Mouse (Mus musculus) brain, embryonic 14.5 days (tissue): Measurements from ENCODE around the gene Sbk3.

ENCODE experiments used
- CTCF ChIP-seq: fragments of 200-500 bp; IDR thresholded peaks from 2 replicates; pipeline ENCODE4 v1.5.1; 2012; ENCODE audit warnings: inconsistent platforms, mild to moderate bottlenecking, moderate library complexity, borderline replicate concordance; ENCODE audit not compliant: insufficient read depth, insufficient read length; ENCODE audit errors: extremely low read depth
- POLR2A ChIP-seq: fragments of 200-500 bp; IDR thresholded peaks from 2 replicates; pipeline ENCODE4 v1.6.1; 2012; ENCODE audit warnings: mild to moderate bottlenecking, inconsistent platforms, borderline replicate concordance; ENCODE audit not compliant: poor library complexity, insufficient read depth, insufficient read length, severe bottlenecking; ENCODE audit errors: extremely low read depth

- TF ChIP-seq CTCF (no peak), POLR2A (no peak)
These were observed 13.6 kb downstream of the Sbk3 start for GRCm38 (mm10) chr7:4957361-4957760.
